Mouse (Mus musculus): ENCODE data around the gene Trp63.

The Trp63 gene

DNA sequence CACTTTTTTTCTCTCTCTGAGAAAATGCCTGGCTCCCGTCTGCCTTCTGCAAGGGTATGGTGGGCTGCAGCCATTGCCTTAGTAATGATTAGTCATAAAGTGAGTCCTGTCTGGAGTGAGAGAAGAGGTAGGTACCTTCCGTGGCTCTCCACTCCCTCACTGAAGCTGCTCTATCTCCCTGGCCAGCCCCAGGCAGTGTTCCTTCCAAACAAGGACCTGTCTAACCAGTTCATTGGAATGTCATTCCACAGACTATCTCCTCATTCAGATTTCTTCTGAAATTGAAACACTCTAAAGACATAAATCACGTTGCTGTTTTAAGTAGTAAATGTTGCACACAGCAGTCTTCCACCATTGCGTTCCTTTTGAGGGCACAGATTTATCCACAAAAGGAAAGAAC is 96.4 kb downstream of the Trp63 start:
- no peak for DNase-seq (ENCODE audit: low spot score)

- no peak for DNase-seq (ENCODE audit: low spot score)
These were observed 100.7 kb downstream of the Trp63 start for GRCm38 (mm10) chr16:25784246-25784645.

- no peak for DNase-seq (ENCODE audit: low spot score)
These were observed 102.9 kb downstream of the Trp63 start for GRCm38 (mm10) chr16:25786457-25786856.

GRCm38 (mm10) chr16:25792640-25793266 is 109.2 kb downstream of the Trp63 start:
- no peak for DNase-seq (ENCODE audit: low spot score)

DNA sequence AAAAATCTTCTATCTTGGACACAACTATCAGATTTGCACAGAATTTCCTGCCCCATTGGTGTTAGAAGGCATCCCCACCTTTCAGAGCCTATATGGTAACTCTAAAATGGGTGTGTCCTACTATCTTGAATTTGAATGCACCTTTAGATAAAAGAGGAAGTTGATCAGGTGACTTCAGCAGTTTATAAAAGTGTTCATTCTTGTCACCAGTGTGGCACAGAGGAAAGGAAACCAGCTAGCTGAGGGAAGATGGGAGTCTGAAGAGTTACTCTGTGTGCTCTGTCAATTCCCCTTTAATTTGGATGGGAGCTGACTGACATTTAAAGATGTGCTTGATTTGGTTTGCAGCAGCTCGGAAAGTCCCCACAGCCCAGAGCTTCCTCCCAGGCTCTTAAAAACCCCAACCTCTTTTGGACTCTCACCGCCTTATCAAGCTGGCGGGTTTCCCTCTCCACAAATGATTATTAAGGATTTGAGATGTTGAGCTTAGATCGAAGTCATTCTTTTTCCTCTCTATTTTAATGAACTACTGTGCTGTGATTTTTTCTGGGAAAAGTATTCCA is 114.2 kb downstream of the Trp63 start:
- no peak for DNase-seq (ENCODE audit: low spot score)

- no peak for DNase-seq (ENCODE audit: low spot score)
These were observed 116.1 kb downstream of the Trp63 start for GRCm38 (mm10) chr16:25799618-25800017.

- no peak for DNase-seq (ENCODE audit: low spot score)
These were observed 121.4 kb downstream of the Trp63 start for GRCm38 (mm10) chr16:25804955-25805354.

DNA sequence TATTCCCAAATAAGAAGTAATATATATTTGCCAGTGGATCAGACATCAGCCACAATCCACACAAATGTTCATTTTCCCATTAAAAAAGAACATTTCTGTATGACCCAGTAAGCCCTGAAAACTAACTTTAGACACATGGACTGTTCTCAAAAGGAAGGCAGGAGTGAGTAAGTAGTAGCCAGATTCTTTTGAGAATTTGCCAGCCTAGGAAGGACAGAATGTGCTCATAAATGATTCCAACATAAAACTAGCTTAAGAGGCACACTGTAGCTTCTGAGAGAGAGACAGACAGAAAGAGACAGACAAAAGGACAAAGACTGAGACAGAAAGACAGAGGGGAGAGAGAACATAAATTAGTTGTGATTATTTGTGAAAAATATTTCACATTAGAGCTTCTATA is 123.6 kb downstream of the Trp63 start:
- DNase-seq (ENCODE audit: low spot score), result no peak

DNA sequence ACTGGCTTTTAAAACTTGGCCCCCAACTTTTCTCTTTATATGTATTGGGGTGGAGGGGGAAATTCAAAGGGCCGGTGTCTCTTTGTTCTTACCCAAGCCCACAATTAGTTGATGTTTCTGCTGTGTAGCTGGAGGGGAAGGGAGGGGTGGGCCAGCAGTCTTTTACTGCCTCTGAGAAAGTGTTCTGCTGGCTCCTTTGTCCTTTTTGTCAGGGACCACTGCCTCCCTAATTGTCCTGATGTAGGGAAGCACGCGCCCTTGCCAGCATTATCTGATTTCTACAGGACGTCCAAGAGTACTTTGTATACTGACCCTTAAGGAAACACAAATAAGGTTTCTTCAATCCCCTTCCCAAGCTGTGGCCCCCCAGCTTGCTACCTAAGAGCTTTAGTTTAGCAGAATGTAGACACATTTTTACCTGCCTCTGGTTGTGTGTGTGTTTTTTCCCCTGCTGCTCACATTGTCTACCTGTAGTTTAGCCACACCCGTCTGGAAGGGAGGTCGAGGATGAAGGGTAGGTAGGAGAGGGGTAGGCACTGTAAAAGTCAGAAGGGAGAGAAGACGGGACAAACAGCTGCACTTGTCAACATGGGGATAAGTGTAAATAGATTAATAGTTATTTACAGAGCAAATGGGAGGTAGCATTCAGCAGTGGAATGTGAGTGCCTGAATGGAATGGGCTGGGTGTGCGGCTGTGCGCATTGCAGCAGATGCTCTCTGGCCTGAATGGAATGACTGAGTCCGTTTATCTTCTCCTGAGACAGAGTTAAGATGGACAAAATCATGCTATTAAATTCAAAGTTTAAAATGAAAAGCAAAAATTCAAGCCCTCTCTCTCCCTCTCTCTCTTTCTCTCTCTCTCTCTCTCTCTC is 134.4 kb downstream of the Trp63 start:
- no peak for DNase-seq (ENCODE audit: low spot score)

DNA sequence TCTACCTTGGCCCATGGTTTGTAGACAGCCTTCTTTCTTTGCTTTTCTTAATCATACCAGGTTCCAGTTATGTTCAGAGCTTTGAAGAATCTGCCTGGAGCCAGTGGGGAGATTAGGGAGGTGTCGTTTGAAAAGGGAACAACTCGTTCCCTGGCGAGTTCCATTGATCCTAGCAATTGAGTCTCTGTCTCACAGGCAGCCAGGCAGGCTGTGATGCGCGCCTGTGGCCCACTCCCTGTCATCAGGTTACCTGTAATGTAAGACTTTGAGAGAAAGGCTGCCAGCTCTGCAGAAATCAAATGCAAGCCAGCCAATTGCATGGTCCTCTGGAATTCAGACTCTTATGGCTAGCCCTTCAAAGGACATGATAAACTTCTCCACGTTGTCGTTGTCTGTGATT is 142.5 kb downstream of the Trp63 start:
- no peak for DNase-seq (ENCODE audit: low spot score)

GRCm38 (mm10) chr16:25832576-25832975 is 149.0 kb downstream of the Trp63 start:
- DNase-seq (ENCODE audit: low spot score), result no peak

DNA sequence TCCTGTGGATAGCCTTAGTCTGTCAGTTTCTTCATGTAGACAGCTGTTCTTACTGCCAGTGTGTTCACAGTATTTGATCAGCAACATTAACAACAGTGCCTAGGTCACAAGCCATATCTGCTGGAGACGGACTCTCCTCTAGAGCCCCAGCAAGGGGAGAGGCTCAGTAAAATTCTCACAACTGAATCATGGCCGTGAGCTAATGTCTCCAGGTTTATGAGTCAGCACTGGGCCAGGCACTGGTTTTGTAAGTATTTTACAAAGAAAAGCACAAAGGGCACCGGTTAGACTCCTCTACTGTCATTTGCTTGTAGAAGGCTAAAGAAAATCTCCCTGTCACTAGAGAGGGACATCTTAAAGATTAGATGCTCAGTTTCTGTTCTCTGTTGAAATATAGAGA is 151.7 kb downstream of the Trp63 start:
- no peak for DNase-seq (ENCODE audit: low spot score)

DNA sequence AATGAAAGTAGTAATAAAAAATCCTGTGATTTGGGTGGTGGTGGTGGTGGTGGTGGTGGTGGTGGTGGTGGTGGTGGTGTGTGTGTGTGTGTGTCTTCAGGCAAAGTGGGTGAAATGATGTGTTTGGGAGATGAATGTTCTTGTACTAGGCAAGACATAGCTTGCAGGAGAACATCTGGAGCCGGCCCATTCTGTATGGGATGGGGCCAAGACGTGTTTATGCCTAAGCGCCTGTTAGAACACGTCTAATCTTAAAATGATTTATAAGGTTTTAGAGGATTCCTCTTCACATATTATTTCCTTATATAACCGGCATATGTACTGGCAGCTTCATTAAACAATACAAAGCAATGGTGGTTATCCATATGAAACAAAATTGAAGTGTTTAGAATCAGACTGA is 152.2 kb downstream of the Trp63 start:
- DNase-seq (ENCODE audit: low spot score), result no peak

DNA sequence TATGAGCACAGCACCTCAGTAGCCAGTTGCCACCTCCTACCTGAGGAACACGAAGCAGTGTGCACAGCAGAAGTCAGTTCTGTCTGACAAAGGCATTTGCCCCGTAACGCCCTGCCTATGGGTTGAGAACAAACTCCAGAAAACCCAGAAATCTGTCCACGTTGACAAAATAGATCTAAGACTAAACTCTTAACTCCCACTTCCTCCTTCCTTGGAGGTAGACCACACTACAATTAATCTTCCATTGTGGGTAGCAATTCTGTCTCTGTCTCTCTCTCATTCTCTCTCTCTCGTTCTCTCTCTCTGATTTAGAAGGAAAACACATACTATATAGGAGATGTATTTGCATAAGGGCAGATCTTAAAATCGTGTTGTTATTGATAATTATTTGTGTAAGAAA is 159.4 kb downstream of the Trp63 start:
- DNase-seq (ENCODE audit: low spot score), result no peak

- no peak for DNase-seq (ENCODE audit: low spot score)
These were observed 160.1 kb downstream of the Trp63 start for GRCm38 (mm10) chr16:25843625-25844024.

GRCm38 (mm10) chr16:25846611-25847010 is 163.0 kb downstream of the Trp63 start:
- DNase-seq (ENCODE audit: low spot score), result no peak

DNA sequence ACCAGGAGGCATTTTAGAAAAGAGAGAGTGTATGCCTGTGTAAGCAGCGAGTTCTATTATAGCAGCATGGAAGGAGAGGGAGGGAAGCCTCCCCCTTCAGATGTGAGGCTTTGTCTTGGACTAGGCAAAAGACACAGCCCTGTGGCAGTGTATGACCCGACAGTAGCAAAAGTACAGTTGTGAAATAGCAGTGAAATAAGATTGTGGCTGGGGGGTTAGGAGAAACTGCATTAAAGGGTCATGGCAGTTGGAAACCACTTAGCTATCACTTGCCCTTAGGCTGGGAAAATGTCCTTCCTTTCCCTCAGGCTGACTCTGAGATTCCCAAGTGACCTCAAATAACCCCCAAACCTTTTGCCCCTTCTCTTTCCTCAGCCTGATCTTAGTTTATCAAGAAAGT is 164.9 kb downstream of the Trp63 start:
- DNase-seq (ENCODE audit: low spot score), result no peak

- no peak for DNase-seq (ENCODE audit: low spot score)
These were observed 166.3 kb downstream of the Trp63 start for GRCm38 (mm10) chr16:25849593-25850464.

DNA sequence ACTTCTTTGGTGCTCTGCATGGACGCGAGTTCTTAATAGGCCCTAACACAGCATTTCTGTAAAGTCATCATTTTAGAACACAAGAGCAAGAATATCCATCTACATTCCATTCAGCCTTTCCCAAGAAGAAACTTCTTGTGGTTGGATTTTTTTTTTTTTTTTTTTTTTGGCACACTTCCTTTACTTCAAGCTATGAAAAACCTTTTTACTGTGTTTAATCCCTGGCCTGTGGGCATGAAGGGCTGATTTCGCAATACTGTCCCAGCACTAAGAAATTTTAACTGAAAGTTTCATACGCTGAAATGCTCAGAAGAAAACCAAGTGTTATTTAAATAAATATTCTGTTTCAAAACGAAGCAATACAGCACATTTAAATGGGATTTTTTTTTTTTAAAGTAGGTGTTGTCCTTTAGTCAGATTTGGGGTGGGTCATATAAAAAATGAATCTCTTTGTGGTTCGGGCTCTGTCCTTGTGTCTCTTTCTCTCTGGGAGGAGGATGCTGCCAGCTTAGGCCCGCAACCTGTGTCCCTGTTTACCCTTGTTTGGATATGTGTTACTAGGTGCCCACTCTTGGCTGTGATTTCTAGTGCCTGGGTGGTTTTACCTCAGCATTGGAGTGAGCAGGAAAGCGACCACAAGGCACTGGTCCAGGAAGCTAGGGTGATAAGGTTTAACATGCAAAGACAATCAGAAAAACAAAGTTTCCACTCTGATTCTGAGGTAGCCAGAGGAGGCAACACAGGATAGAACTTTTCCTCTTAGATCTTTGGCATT is 177.4 kb downstream of the Trp63 start:
- DNase-seq (ENCODE audit: low spot score), result no peak

DNA sequence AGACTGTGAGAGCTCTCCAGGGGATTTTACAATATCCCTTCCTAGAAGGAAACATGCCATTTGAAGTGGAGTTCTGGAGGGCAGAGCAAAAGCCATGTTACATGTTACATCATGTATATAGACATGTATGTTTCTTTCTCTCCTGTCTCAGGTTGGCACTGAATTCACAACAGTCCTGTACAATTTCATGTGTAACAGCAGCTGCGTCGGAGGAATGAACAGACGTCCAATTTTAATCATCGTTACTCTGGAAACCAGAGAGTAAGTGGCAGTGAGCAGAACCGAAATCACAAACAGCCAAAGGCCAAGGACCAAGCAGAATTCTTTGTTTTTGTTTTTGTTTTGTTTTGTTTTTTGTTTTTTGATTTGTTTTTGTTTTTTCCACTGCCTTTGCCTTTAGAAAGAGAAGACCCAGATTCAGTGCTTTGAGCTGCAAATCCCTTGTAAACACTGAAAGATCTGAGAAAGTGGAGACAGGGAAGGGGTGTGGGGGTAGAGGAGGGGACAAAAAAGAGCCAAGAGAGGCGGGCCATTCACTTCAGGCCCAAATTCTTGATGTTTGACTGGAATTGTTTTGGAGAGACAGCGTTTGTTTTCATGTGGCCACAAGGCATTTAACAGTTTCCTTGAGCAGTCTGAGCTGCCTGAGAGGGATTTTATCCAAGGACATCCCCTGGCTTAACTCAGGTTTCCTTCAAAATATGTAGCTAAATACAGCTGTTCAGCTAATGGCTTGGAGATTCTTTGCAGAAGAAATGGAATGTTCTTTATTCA is 181.7 kb downstream of the Trp63 start:
- no peak for DNase-seq (ENCODE audit: low spot score)

GRCm38 (mm10) chr16:25871503-25871902 is 187.9 kb downstream of the Trp63 start:
- no peak for DNase-seq (ENCODE audit: low spot score)
